Comparison of ENCODE assay signal across 8 mouse cellular contexts in genomic region chr2:164857101-164857821, GRCm38 (mm10). TPM values are rescaled to one million over a fixed set of nuclear protein-coding genes. Genes with fewer than 3 reads are reported as not detected.
A peak's percentile ranks its signal among the peaks of the same experiment; 100 is the strongest.
DNase-seq lines count a peak whose midpoint lies in the region; ATAC-seq lines count a peak whose summit lies in the region.

Gene Pltp (minus strand): TSS chr2:164857711.

- peak; percentile 76 for ATAC-seq in kidney, embryonic 16.5 days (ENCODE audit: low FRiP score, low TSS enrichment)
- ATAC-seq in liver, embryonic 15.5 days (ENCODE audit: insufficient read depth), result 0 out of 2 replicates have a peak, but pooled peaks have one; percentile 14

- H3K4me2 ChIP-seq in kidney, embryonic 16.5 days (replicated peaks; ENCODE audit: low read depth, low read length), result peak within 1 kb of the TSS; percentile 94
- peak within 1 kb of the TSS; percentile 67 for H3K4me2 ChIP-seq in liver, embryonic 15.5 days

- peak within 1 kb of the TSS; percentile 62 for H3K9ac ChIP-seq in kidney, embryonic 16.5 days (replicated peaks; ENCODE audit: low read length)
- no peak within 1 kb of the TSS for H3K9ac ChIP-seq in liver, embryonic 15.5 days

- under 1% methylated on average over 44 of the region's 47 CpGs for WGBS in kidney, embryonic 16.5 days
- under 1% methylated on average over 47 of the region's 47 CpGs for WGBS in liver, embryonic 15.5 days (ENCODE audit: insufficient replicate concordance)

- H3K4me3 ChIP-seq in kidney, embryonic 16.5 days (ENCODE audit: low read length), result peak within 1 kb of the TSS; percentile 51
- H3K4me3 ChIP-seq in liver, embryonic 15.5 days (replicated peaks), result peak within 1 kb of the TSS; percentile 48

- H3K27ac ChIP-seq in kidney, embryonic 16.5 days (ENCODE audit: low read length), result no peak within 1 kb of the TSS
- no peak within 1 kb of the TSS for H3K27ac ChIP-seq in liver, embryonic 15.5 days (replicated peaks)

- no peaks in the 10 kb centered on the region for H3K36me3 ChIP-seq in kidney, embryonic 16.5 days (ENCODE audit: insufficient read depth, low read length)
- H3K36me3 ChIP-seq in liver, embryonic 15.5 days (replicated peaks), result no peaks in the 10 kb centered on the region

- peaks cover 44% of the 10 kb centered on the region for H3K4me1 ChIP-seq in kidney, embryonic 16.5 days (ENCODE audit: insufficient read depth, low read length)
- peaks cover 35% of the 10 kb centered on the region for H3K4me1 ChIP-seq in liver, embryonic 15.5 days (replicated peaks)

- H3K27me3 ChIP-seq in kidney, embryonic 16.5 days (ENCODE audit: insufficient read depth, low read length), result peaks cover 22% of the 10 kb centered on the region
- peaks cover 71% of the 10 kb centered on the region for H3K27me3 ChIP-seq in liver, embryonic 15.5 days

- no peaks in the 10 kb centered on the region for H3K9me3 ChIP-seq in kidney, embryonic 16.5 days (ENCODE audit: low read length)
- H3K9me3 ChIP-seq in liver, embryonic 15.5 days (replicated peaks), result no peaks in the 10 kb centered on the region

- DNase-seq in urinary bladder, adult 18-20 months (ENCODE audit: low spot score in 2 of 2), result peak; percentile 55 to 58
- DNase-seq in urinary bladder, postnatal 10 days (ENCODE audit: low spot score), result no peak
- DNase-seq in embryo, embryonic 11 days, result peak; percentile 84
- no peak for DNase-seq in heart, adult 8-10 months (ENCODE audit: low spot score)
- peak; percentile 83 for DNase-seq in neural tube, embryonic 10.5 days (ENCODE audit: extremely low spot score, low spot score)
- no peak for DNase-seq in frontal cortex, postnatal 25 days (ENCODE audit: low spot score in 2 of 2)

RNA-seq across cellular contexts. Expression of gene Pltp, which starts in this region (rescaled TPM):
- 10 to 100 TPM; 32.8 to 40.4 (median 35.7) TPM for total RNA-seq in heart, adult 8-10 months (2022)
- polyA plus RNA-seq in kidney, embryonic 16.5 days (2015; fragmentation: Nextera tagmentation; extraction: Ambion mirVana), result 44.8 and 47.5 TPM in 2 replicates
- polyA plus RNA-seq in liver, embryonic 15.5 days (2015; fragmentation: Nextera tagmentation; extraction: Ambion mirVana), result 17.8 and 23.5 TPM in 2 replicates

Comparison
In these comparisons a context has a peak if more than half of its experiments do, and no peak if none do; other contexts are left out.
1. DNase-seq: peak in urinary bladder, adult 18-20 months (2 of 2), embryo, embryonic 11 days (single experiment) and neural tube, embryonic 10.5 days (single experiment); none in urinary bladder, postnatal 10 days (single experiment), heart, adult 8-10 months (single experiment) and frontal cortex, postnatal 25 days (0 of 2).